Mouse (Mus musculus) layer of hippocampus, postnatal 36 days (tissue): ENCODE measurements around the gene Cyp2b9. TPM values are rescaled to one million over a fixed set of nuclear protein-coding genes. Genes with fewer than 3 reads are reported as not detected.
"Not testable (repeated sequence)": the region's sequence is repeated elsewhere in the genome, so short reads cannot be mapped to it uniquely, and the experiment has no call there.

Experiments
- DNase-seq, 2 experiments: peaks; one replicate each; pipeline ENCODE4 v3.0.0; 2022
- total RNA-seq, 2 experiments: library from RNA; stranded (reverse); gene quantifications; 2 replicates each; pipeline ENCODE4 v1.2.3; 2021

Cyp2b9 gene
- not detected for total RNA-seq

- not testable (repeated sequence) for DNase-seq
Observed at GRCm38 (mm10) chr7:26173111-26173510, at the start of gene Cyp2b9. TSS of gene Cyp2b9 (plus strand) at chr7:26173411.

- not testable (repeated sequence) for DNase-seq
Observed at GRCm38 (mm10) chr7:26139623-26140022, 33.6 kb upstream of the Cyp2b9 start.

GRCm38 (mm10) chr7:26143657-26144056, 29.6 kb upstream of the Cyp2b9 start:
- not testable (repeated sequence) for DNase-seq

- not testable (repeated sequence) for DNase-seq
Observed at GRCm38 (mm10) chr7:26168765-26169536, 4.3 kb upstream of the Cyp2b9 start.

GRCm38 (mm10) chr7:26201083-26201482, 27.9 kb downstream of the Cyp2b9 start:
- DNase-seq = no peak

- not testable (repeated sequence) for DNase-seq
Observed at GRCm38 (mm10) chr7:26260034-26260433, 86.8 kb downstream of the Cyp2b9 start, which contains the start of gene Vmn1r184. TSS of gene Vmn1r184 (plus strand) at chr7:26260334.

Other genes with a start within 250 kb of the Cyp2b9 start
- gene Cyp2b13, start 111.9 kb upstream of the Cyp2b9 start, total RNA-seq = not detected
- gene Vmn1r184, start 86.9 kb downstream of the Cyp2b9 start, total RNA-seq = not detected
- gene Cyp2a4, start 133.8 kb downstream of the Cyp2b9 start, total RNA-seq = not detected
- gene Nlrp9c, start 230.3 kb downstream of the Cyp2b9 start, total RNA-seq = not detected